ENCODE assay signal across 8 mouse cellular contexts in the genomic region with DNA sequence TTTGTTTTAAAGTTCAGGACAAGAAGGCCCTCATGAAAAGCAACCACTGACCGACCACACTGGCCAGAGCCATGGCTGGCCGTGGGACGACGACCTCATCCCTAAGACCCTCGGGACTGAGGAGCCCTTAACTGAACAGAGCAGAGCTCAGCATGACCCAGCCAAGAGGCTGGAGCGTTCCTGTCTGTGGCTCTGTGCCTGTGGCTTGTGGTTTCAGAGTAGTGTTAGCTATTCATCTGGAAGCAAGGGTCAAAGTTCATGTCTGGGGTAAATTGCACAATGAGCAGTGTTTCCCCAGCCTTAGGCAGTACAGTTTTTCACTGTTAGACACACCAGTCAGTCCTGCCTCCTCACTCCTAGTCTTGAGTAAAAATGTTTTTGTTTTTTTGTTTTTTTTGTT. TPM values are rescaled to one million over a fixed set of nuclear protein-coding genes. Genes with fewer than 3 reads are reported as not detected.
A peak's percentile ranks its signal among the peaks of the same experiment; 100 is the strongest.
DNase-seq lines count a peak whose midpoint lies in the region; ATAC-seq lines count a peak whose summit lies in the region.

No protein-coding gene starts in this region.

- WGBS in midbrain, embryonic 10.5 days: 7% methylated on average over 6 of the region's 6 CpGs
- WGBS in midbrain, embryonic 13.5 days: 15% methylated on average over 6 of the region's 6 CpGs
- 5% methylated on average over 6 of the region's 6 CpGs for WGBS in embryonic facial prominence, embryonic 10.5 days
- WGBS in limb, embryonic 11.5 days: 30% methylated on average over 6 of the region's 6 CpGs

- H3K4me2 ChIP-seq in midbrain, embryonic 13.5 days (replicated peaks): no peak overlapping the region
- H3K4me2 ChIP-seq in limb, embryonic 11.5 days (ENCODE audit: low read depth, severe bottlenecking): no peak overlapping the region

- no peak overlapping the region for H3K9ac ChIP-seq in midbrain, embryonic 13.5 days (replicated peaks)
- no peak overlapping the region for H3K9ac ChIP-seq in limb, embryonic 11.5 days (ENCODE audit: low read length)

- H3K4me3 ChIP-seq in midbrain, embryonic 10.5 days: no peak overlapping the region
- H3K4me3 ChIP-seq in midbrain, embryonic 13.5 days (replicated peaks): no peak overlapping the region
- H3K4me3 ChIP-seq in embryonic facial prominence, embryonic 10.5 days: no peak overlapping the region
- no peak overlapping the region for H3K4me3 ChIP-seq in limb, embryonic 11.5 days (ENCODE audit: low read depth, low read length)

- H3K27ac ChIP-seq in midbrain, embryonic 10.5 days (replicated peaks): peak overlapping the region; percentile 87
- H3K27ac ChIP-seq in midbrain, embryonic 13.5 days: no peak overlapping the region
- 0 out of 2 replicates have a peak overlapping the region, but pooled peaks have one; percentile 87 for H3K27ac ChIP-seq in embryonic facial prominence, embryonic 10.5 days (replicated peaks)
- no peak overlapping the region for H3K27ac ChIP-seq in limb, embryonic 11.5 days (replicated peaks; ENCODE audit: low read depth, low read length)

- no peak for ATAC-seq in midbrain, embryonic 13.5 days
- ATAC-seq in limb, embryonic 11.5 days (ENCODE audit: insufficient number of reproducible peaks, low FRiP score, low TSS enrichment, low read depth): no peak
- ATAC-seq in monocyte, adult 5-6 weeks (replicated peaks; ENCODE audit: insufficient number of reproducible peaks, low FRiP score, low TSS enrichment, poor library complexity, severe bottlenecking): peak; percentile 58

- peak; percentile 60 for DNase-seq in midbrain, embryonic 10.5 days (ENCODE audit: low spot score)
- DNase-seq in embryonic facial prominence, embryonic 10.5 days (ENCODE audit: low spot score): peak; percentile 58
- peak; percentile 48 for DNase-seq in limb, embryonic 11.5 days (ENCODE audit: low spot score)
- DNase-seq in right cerebral cortex, postnatal 4 days: no peak
- no peak for DNase-seq in layer of hippocampus, postnatal 25 days (ENCODE audit: extremely low spot score in 1 of 2, low spot score in 1 of 2)
- no peak for DNase-seq in layer of hippocampus, adult 18-20 months (ENCODE audit: low spot score in 2 of 2)

- peaks cover 50% of the 10 kb centered on the region for H3K4me1 ChIP-seq in midbrain, embryonic 10.5 days
- H3K4me1 ChIP-seq in midbrain, embryonic 13.5 days (replicated peaks): peaks cover 37% of the 10 kb centered on the region
- H3K4me1 ChIP-seq in embryonic facial prominence, embryonic 10.5 days: peaks cover 45% of the 10 kb centered on the region
- peaks cover 17% of the 10 kb centered on the region for H3K4me1 ChIP-seq in limb, embryonic 11.5 days (ENCODE audit: control insufficient read depth, insufficient read depth, low read length)

- H3K36me3 ChIP-seq in midbrain, embryonic 10.5 days: peaks cover 21% of the 10 kb centered on the region
- peaks cover 15% of the 10 kb centered on the region for H3K36me3 ChIP-seq in midbrain, embryonic 13.5 days
- H3K36me3 ChIP-seq in embryonic facial prominence, embryonic 10.5 days (replicated peaks): peaks cover 32% of the 10 kb centered on the region
- no peaks in the 10 kb centered on the region for H3K36me3 ChIP-seq in limb, embryonic 11.5 days (ENCODE audit: control insufficient read depth, insufficient read depth, low read length)

- H3K27me3 ChIP-seq in midbrain, embryonic 10.5 days (ENCODE audit: low read depth, poor library complexity, severe bottlenecking): no peaks in the 10 kb centered on the region
- no peaks in the 10 kb centered on the region for H3K27me3 ChIP-seq in midbrain, embryonic 13.5 days
- H3K27me3 ChIP-seq in embryonic facial prominence, embryonic 10.5 days (replicated peaks; ENCODE audit: low read depth, poor library complexity, severe bottlenecking): no peaks in the 10 kb centered on the region
- no peaks in the 10 kb centered on the region for H3K27me3 ChIP-seq in limb, embryonic 11.5 days (ENCODE audit: control insufficient read depth, insufficient read depth, low read length)

- no peaks in the 10 kb centered on the region for H3K9me3 ChIP-seq in midbrain, embryonic 10.5 days (replicated peaks)
- no peaks in the 10 kb centered on the region for H3K9me3 ChIP-seq in midbrain, embryonic 13.5 days
- no peaks in the 10 kb centered on the region for H3K9me3 ChIP-seq in embryonic facial prominence, embryonic 10.5 days
- H3K9me3 ChIP-seq in limb, embryonic 11.5 days (ENCODE audit: control insufficient read depth, low read length): no peaks in the 10 kb centered on the region

RNA-seq across cellular contexts. Expression of a gene that starts 11.3 kb away (rescaled TPM):
- 20.3 and 22.1 TPM in 2 replicates for polyA plus RNA-seq in midbrain, embryonic 10.5 days (2016; fragmentation: Nextera tagmentation; extraction: Ambion mirVana)
- polyA plus RNA-seq in midbrain, embryonic 13.5 days (2015; fragmentation: Nextera tagmentation; extraction: Ambion mirVana): 21.0 and 25.5 TPM in 2 replicates
- 29.2 and 35.8 TPM in 2 replicates for polyA plus RNA-seq in embryonic facial prominence, embryonic 10.5 days (2016; fragmentation: Nextera tagmentation; extraction: Ambion mirVana)
- polyA plus RNA-seq in limb, embryonic 11.5 days (2014; fragmentation: Nextera tagmentation; extraction: Ambion mirVana): 98.9 and 122 TPM in 2 replicates
- total RNA-seq in monocyte, adult 5-6 weeks (2017): not detected in 3 replicates
- total RNA-seq in layer of hippocampus, postnatal 25 days (2021): 10 to 100 TPM; 74.7 to 76.2 TPM
- total RNA-seq in layer of hippocampus, adult 18-20 months (2021): 10 to 100 TPM; 68.5 to 69.6 TPM

RNA-seq across cellular contexts. Expression of a gene that starts 52.3 kb away (rescaled TPM):
- polyA plus RNA-seq in midbrain, embryonic 10.5 days (2016; fragmentation: Nextera tagmentation; extraction: Ambion mirVana): 215 and 225 TPM in 2 replicates
- 271 and 287 TPM in 2 replicates for polyA plus RNA-seq in midbrain, embryonic 13.5 days (2015; fragmentation: Nextera tagmentation; extraction: Ambion mirVana)
- polyA plus RNA-seq in embryonic facial prominence, embryonic 10.5 days (2016; fragmentation: Nextera tagmentation; extraction: Ambion mirVana): 206 and 207 TPM in 2 replicates
- 208 and 216 TPM in 2 replicates for polyA plus RNA-seq in limb, embryonic 11.5 days (2014; fragmentation: Nextera tagmentation; extraction: Ambion mirVana)
- 113 to 127 TPM (median 126 TPM) in 3 replicates for total RNA-seq in monocyte, adult 5-6 weeks (2017)
- total RNA-seq in layer of hippocampus, postnatal 25 days (2021): 100 to 1,000 TPM; 327 to 360 TPM
- 100 to 1,000 TPM; 322 to 329 TPM for total RNA-seq in layer of hippocampus, adult 18-20 months (2021)

Comparison
In these comparisons a context has a peak if more than half of its experiments do, and no peak if none do; other contexts are left out.
1. H3K27ac ChIP-seq: peak in midbrain, embryonic 10.5 days (single experiment) and embryonic facial prominence, embryonic 10.5 days (single experiment); none in midbrain, embryonic 13.5 days (single experiment) and limb, embryonic 11.5 days (single experiment).
2. DNase-seq: peak in midbrain, embryonic 10.5 days (single experiment), embryonic facial prominence, embryonic 10.5 days (single experiment) and limb, embryonic 11.5 days (single experiment); none in right cerebral cortex, postnatal 4 days (single experiment), layer of hippocampus, postnatal 25 days (0 of 2) and layer of hippocampus, adult 18-20 months (0 of 2).